Mouse (Mus musculus): ENCODE measurements at regions not wholly inside any gene's neighbourhood (a gene's known extent, or its start where the extent isn't known, plus 50 kb on each side); places are given as distances from the start of the nearest gene placed in this dataset.

- no peak for DNase-seq
Observed at GRCm38 (mm10) chr2:148292442-148292841, 102.7 kb upstream of the Sstr4 start.

- peak; percentile 25 for DNase-seq
Observed at GRCm38 (mm10) chr2:148292895-148293294, 102.2 kb upstream of the Sstr4 start.

- no peak for DNase-seq
Observed at GRCm38 (mm10) chr2:148300879-148301278, 94.3 kb upstream of the Sstr4 start.

DNA sequence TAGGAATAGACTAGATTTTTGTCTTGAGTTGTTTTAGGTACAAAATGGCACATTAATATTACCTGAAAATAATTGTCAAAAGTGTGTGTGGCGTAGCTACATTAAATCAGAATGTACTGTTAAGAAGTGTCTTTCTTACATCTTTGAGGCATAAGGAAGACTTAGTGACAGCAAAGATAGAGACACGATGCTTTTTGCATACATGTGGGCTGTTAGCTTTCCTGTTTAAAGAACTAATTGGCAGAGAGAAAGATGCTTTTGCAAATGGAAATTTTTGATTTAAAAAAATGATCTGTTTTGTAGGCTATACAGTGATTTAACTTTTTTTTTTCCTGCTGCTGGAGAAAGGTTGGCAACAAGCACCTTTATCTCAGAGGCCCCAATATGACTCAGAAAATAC, 82.9 kb upstream of the Sstr4 start:
- no peak for DNase-seq

DNA sequence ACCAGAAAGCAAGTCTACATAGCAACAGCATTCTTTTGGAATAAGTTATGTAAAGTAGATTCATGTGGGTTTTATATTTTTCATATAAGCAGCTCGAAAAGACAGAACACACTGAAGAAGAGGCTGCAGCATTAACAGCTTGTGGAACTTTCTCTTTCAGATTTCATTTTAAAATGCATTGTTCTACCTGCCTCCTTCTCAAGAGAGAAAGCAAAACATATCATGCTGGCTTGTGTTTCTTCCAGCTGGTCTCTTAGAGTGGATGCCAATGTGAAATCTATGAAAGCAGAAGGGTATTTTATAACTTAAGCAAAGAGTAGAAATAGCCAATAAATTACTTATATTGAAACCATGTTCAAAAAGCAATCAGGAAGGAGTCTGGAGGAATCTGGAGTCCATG, 74.2 kb upstream of the Sstr4 start:
- no peak for DNase-seq

GRCm38 (mm10) chr2:148325362-148325761, 69.8 kb upstream of the Sstr4 start:
- DNase-seq = no peak

DNA sequence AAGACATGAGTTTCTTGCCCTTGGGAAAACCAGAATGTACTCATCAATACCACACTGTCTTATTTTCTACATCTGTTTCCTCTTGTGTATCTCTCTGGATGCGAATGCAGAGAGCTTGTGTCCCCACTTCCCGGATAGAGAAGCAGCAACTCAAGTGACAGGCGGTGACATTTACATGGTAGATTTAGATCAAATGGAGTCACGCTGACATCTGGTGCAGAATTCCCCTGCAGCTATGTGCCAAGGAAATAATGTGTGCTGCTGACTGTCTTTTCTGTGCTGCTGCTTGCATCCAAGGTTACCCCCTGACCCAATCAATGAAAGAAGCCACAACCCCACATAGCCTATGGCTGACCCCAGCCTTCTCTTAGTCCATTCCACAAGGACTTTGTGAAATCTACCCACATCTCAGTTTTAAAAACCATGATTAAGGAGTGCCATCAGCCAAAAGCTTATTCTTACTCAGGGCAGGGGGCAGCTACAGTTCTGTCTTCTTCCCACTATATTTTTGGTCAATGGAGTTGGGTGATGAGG, 69.2 kb upstream of the Sstr4 start:
- DNase-seq = peak; percentile 17

GRCm38 (mm10) chr2:148326414-148326813, 68.7 kb upstream of the Sstr4 start:
- DNase-seq = no peak

DNA sequence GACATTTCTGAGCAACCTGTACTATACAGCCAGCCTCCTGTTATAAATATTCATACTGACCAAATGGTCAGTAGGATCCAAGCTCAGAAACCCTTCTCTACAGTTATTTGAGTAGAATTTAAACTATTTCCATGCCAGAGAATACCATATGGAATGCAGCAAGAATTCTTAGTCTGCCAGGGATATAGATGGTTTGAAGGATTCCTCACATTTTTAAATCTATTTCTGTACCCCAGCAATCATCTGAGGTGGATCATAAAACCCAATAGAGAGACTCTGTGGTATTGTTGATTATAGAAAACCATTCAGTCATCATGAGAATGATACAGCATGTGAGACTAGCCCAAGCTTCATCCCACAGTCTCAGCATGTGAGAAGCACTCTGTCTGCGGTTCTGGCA, 67.6 kb upstream of the Sstr4 start:
- DNase-seq = no peak

DNA sequence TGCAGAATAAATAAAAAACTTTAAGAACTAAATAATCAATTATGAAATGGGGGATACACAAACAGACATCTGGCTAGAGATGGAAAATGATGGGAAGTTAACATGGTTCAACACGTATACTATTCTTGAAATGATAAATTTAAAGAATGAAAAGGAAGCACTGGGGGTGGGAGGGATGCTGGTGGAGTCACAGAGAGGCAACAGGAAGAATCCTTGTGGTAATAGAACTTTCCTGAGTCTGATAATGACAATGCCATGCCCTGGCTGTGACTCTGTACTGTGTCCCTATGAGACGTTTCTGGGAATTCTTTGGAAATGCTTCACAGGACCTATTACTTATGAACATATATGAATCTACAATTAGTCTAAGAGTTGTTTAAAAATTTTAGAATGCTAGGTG, 64.8 kb upstream of the Sstr4 start:
- DNase-seq = no peak

GRCm38 (mm10) chr2:148334555-148334954, 60.6 kb upstream of the Sstr4 start:
- DNase-seq = no peak

GRCm38 (mm10) chr2:148336626-148337025, 58.5 kb upstream of the Sstr4 start:
- no peak for DNase-seq

- DNase-seq = no peak
Observed at GRCm38 (mm10) chr2:148338308-148338768, 56.8 kb upstream of the Sstr4 start.

GRCm38 (mm10) chr2:148338894-148339293, 56.2 kb upstream of the Sstr4 start:
- no peak for DNase-seq

- no peak for DNase-seq
Observed at GRCm38 (mm10) chr2:148344193-148344592, 51.0 kb upstream of the Sstr4 start.
